Mouse (Mus musculus) ES-E14 (cell line): ENCODE results near the gene Evi5.

ENCODE experiments used
- MAFK ChIP-seq: IDR thresholded peaks from 2 replicates; pipeline ENCODE4 v1.6.1; 2014; ENCODE audit warnings: mild to moderate bottlenecking, low read depth, low read length, inconsistent platforms; ENCODE audit not compliant: insufficient read depth
- ZNF384 ChIP-seq: IDR thresholded peaks from 2 replicates; pipeline ENCODE4 v1.6.1; 2012; ENCODE audit warnings: low read depth, low read length, inconsistent platforms

- TF ChIP-seq ZNF384 = no peak
- TF ChIP-seq MAFK = no peak
Observed at GRCm38 (mm10) chr5:107787682-107788443, 87.0 kb downstream of the Evi5 start.
